Mouse (Mus musculus): ENCODE results near the gene C1rb. TPM values are rescaled to one million over a fixed set of nuclear protein-coding genes. Genes with fewer than 3 reads are reported as not detected.
A peak's percentile ranks its signal among the peaks of the same experiment; 100 is the strongest.
"Not testable (repeated sequence)": the region's sequence is repeated elsewhere in the genome, so short reads cannot be mapped to it uniquely, and the experiment has no call there.

C1rb gene
- polyA plus RNA-seq (2014; fragmentation: Nextera tagmentation; extraction: Ambion mirVana) = not detected in 2 replicates

DNA sequence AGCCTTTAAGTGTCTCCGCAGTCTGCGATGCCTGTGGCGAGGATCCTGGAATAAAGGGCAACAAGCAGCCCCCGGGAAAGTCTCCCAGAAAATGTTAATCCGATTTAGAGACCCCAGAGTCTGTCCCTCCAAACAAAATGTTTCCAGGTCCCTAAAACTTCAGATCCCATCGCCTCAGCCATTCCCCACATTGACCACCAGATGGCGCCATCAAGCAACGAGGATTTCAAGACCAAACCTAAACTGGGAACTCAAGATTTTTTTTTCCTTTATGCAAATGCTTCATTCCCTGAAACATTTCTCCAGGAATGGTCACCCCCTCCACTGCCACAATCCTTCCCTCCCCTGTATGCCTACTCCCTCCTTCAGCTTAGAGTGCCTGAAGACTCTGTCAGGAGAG is at the start of gene C1rb:
Gene C1rb, plus strand, starts transcription at position 269 of the 400 bp plus-strand sequence.
- 0 out of 2 replicates have a peak, but pooled peaks have one; percentile 40 for ATAC-seq (replicated peaks; ENCODE audit: low FRiP score, low TSS enrichment, low read depth)
- 5% methylated on average over 8 of the region's 8 CpGs for WGBS
- Histone ChIP-seq H3K9ac (ENCODE audit: low read length) (no peak within 1 kb of the TSS), H3K36me3 (ENCODE audit: control insufficient read depth, insufficient read depth, low read length) (no peaks in the 10 kb centered on the region), H3K4me2 (ENCODE audit: low read length) (no peak within 1 kb of the TSS), H3K27me3 (replicated peaks; ENCODE audit: control insufficient read depth, insufficient read depth, low read length) (no peaks in the 10 kb centered on the region), H3K4me3 (ENCODE audit: low read depth, low read length) (no peak within 1 kb of the TSS), H3K4me1 (replicated peaks; ENCODE audit: control insufficient read depth, insufficient read depth, low read length) (no peaks in the 10 kb centered on the region), H3K27ac (ENCODE audit: low read depth) (no peak within 1 kb of the TSS), H3K9me3 (ENCODE audit: control insufficient read depth, low read length) (no peaks in the 10 kb centered on the region)
- DNase-seq (ENCODE audit: low spot score) = peak; percentile 83

DNA sequence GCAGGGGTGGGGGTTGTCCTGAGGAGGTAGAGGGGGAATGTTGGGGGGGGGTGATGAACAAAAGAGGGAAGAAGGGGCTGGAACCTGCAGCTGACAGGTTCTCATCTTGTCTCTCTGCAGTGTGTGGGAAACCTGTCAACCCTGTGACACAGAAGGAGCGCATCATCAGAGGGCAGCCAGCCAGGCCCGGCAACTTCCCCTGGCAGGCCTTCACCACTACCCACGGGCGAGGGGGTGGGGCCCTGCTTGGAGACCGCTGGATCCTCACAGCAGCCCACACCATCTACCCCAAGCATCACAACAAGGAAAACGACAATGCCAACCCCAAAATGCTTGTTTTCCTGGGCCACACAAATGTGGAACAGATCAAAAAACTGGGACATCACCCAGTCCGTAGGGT is 48.0 kb upstream of the C1rb start:
- ATAC-seq (replicated peaks; ENCODE audit: low FRiP score, low TSS enrichment, low read depth); H3K9ac ChIP-seq (ENCODE audit: low read length); H3K9me3 ChIP-seq (ENCODE audit: control insufficient read depth, low read length); H3K4me2 ChIP-seq (ENCODE audit: low read length); H3K4me3 ChIP-seq (ENCODE audit: low read depth, low read length); H3K27ac ChIP-seq (ENCODE audit: low read depth); DNase-seq (ENCODE audit: low spot score); H3K27me3 ChIP-seq (replicated peaks; ENCODE audit: control insufficient read depth, insufficient read depth, low read length); H3K36me3 ChIP-seq (ENCODE audit: control insufficient read depth, insufficient read depth, low read length); H3K4me1 ChIP-seq (replicated peaks; ENCODE audit: control insufficient read depth, insufficient read depth, low read length): not testable (repeated sequence)
- 75% methylated on average over 7 of the region's 7 CpGs for WGBS

DNA sequence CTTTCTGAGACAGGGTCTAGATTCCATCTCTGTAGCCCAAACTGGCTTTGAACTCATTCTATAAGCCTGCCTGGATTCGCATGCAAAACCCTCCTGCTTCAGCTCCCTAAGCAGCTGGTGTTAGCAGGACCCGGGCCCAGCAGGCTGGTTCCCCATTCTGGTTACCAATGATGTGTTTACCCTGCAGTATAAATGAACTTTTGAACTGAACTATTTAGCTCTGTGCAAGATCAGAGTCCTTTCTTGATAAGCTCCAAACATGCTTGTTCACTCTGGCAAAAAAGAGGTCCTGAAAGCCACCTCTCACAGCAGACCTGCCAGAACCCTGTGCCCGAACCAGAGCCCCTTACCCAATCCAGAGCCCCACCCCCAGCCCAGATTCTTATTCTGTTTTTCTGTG is 42.2 kb upstream of the C1rb start:
- WGBS = 68% methylated on average over 3 of the region's 3 CpGs
- ATAC-seq (replicated peaks; ENCODE audit: low FRiP score, low TSS enrichment, low read depth) (no peak), DNase-seq (ENCODE audit: low spot score) (peak; percentile 50)
- H3K9me3 ChIP-seq (ENCODE audit: control insufficient read depth, low read length) = no peaks in the 10 kb centered on the region
- no peaks in the 10 kb centered on the region for H3K4me1 ChIP-seq (replicated peaks; ENCODE audit: control insufficient read depth, insufficient read depth, low read length)
- no peaks in the 10 kb centered on the region for H3K27me3 ChIP-seq (replicated peaks; ENCODE audit: control insufficient read depth, insufficient read depth, low read length)
- H3K9ac ChIP-seq (ENCODE audit: low read length) = no peak overlapping the region
- no peaks in the 10 kb centered on the region for H3K36me3 ChIP-seq (ENCODE audit: control insufficient read depth, insufficient read depth, low read length)
- no peak overlapping the region for H3K4me2 ChIP-seq (ENCODE audit: low read length)
- H3K27ac ChIP-seq (ENCODE audit: low read depth) = no peak overlapping the region
- H3K4me3 ChIP-seq (ENCODE audit: low read depth, low read length) = no peak overlapping the region

DNA sequence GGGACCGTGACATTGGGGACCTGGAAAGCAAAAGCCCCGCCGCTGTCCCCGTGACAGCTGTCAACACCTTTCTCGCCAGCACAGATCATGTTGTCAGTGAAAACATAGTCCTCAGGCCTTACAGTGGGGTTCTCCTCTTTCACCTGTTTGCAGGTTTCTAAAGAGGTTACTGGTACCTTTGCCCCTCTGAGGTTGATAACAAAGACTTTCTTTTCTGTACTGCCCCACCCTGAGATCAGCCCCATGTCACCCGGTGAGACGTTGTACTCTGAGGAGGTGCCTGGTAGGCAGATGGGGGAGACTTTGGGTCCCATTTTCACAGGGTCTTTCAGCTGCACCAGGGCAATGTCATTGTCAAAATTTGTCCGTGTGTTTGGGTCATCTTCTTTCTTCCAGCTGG is 39.0 kb upstream of the C1rb start:
- no peaks in the 10 kb centered on the region for H3K36me3 ChIP-seq (ENCODE audit: control insufficient read depth, insufficient read depth, low read length)
- H3K9ac ChIP-seq (ENCODE audit: low read length) = no peak overlapping the region
- DNase-seq (ENCODE audit: low spot score) (no peak), ATAC-seq (replicated peaks; ENCODE audit: low FRiP score, low TSS enrichment, low read depth) (no peak)
- no peaks in the 10 kb centered on the region for H3K9me3 ChIP-seq (ENCODE audit: control insufficient read depth, low read length)
- H3K27ac ChIP-seq (ENCODE audit: low read depth) = no peak overlapping the region
- 80% methylated on average over 8 of the region's 8 CpGs for WGBS
- no peaks in the 10 kb centered on the region for H3K27me3 ChIP-seq (replicated peaks; ENCODE audit: control insufficient read depth, insufficient read depth, low read length)
- no peak overlapping the region for H3K4me2 ChIP-seq (ENCODE audit: low read length)
- no peaks in the 10 kb centered on the region for H3K4me1 ChIP-seq (replicated peaks; ENCODE audit: control insufficient read depth, insufficient read depth, low read length)
- no peak overlapping the region for H3K4me3 ChIP-seq (ENCODE audit: low read depth, low read length)

DNA sequence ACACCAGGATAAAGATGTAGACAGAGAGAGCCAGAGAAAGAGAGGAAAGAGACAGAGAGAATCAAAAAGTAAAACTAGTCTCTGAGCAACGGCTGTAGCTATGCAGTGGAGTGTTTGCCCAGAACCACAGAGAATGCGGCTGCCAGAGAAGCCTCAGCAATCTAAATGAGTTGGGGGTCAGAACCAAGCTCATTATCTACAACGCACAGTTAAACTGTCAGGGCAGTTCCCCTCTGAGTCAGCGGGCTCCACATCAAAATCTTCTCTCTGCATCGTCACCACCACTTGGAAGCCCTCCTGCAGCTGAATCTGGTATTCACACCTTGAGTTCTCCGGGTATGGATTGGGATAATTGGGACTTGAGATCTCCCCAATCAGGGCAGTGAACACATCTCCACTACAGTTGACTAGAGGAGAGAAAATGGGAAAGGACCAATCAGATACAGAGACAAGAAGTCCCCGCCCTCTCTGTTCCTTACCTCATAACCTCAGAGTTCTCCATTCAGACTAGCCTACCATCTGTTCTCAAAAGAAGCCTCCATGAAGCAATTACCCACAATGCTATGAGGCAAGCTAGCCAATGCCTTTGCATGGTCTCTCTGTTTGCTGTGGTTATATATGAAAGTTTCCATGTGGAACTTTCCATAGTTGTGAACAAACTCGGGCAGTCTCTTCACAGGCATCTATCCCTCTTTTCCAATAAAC is 33.8 kb upstream of the C1rb start:
- not testable (repeated sequence) for ATAC-seq (replicated peaks; ENCODE audit: low FRiP score, low TSS enrichment, low read depth); H3K27me3 ChIP-seq (replicated peaks; ENCODE audit: control insufficient read depth, insufficient read depth, low read length); H3K4me2 ChIP-seq (ENCODE audit: low read length); H3K9ac ChIP-seq (ENCODE audit: low read length); H3K9me3 ChIP-seq (ENCODE audit: control insufficient read depth, low read length); H3K27ac ChIP-seq (ENCODE audit: low read depth); DNase-seq (ENCODE audit: low spot score); H3K4me3 ChIP-seq (ENCODE audit: low read depth, low read length); H3K4me1 ChIP-seq (replicated peaks; ENCODE audit: control insufficient read depth, insufficient read depth, low read length); H3K36me3 ChIP-seq (ENCODE audit: control insufficient read depth, insufficient read depth, low read length)
- 78% methylated on average over 8 of the region's 8 CpGs for WGBS

DNA sequence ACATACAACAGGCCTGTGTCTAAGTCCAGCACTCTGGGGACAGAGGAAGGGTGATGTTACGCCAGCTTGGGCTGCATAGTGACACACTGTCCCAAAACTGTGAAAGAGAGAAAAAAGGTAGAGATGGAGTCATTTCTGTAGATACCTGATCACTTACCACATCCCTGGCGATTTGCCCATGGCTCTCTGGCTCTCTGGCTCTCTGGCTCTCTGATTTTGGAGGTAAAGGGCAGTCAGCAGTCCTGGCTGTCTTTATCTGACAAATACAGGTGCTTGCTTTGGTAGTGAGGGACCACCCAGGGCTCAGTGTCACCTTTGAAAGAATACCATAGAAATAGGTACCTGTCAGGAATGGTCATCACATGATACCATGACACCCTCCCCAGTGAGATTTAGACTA is 28.9 kb upstream of the C1rb start:
- H3K36me3 ChIP-seq (ENCODE audit: control insufficient read depth, insufficient read depth, low read length); DNase-seq (ENCODE audit: low spot score); H3K4me1 ChIP-seq (replicated peaks; ENCODE audit: control insufficient read depth, insufficient read depth, low read length); H3K27me3 ChIP-seq (replicated peaks; ENCODE audit: control insufficient read depth, insufficient read depth, low read length); H3K4me2 ChIP-seq (ENCODE audit: low read length); H3K4me3 ChIP-seq (ENCODE audit: low read depth, low read length); H3K9ac ChIP-seq (ENCODE audit: low read length); H3K27ac ChIP-seq (ENCODE audit: low read depth); H3K9me3 ChIP-seq (ENCODE audit: control insufficient read depth, low read length); ATAC-seq (replicated peaks; ENCODE audit: low FRiP score, low TSS enrichment, low read depth): not testable (repeated sequence)
- WGBS = 81% methylated on average over 2 of the region's 2 CpGs

DNA sequence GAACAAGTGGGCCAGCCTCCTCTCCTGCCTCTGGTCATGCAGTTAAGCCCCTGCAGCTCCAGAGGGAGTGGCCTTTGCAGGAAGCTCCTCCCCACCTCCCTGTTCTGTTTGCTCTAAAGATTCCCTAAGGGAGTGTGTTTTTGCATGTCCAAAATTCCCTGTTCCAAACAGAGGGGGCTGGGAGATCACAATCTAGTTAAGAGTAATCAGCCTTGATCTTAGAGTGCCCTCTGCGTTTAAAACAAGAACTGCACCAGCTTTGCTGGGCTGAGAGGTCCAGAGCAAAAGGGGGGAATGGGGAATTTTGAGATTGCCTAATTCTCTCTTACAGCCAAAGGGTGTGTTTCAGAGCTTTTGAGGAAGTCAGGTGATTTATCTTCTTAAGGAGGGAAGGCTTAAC is 27.8 kb upstream of the C1rb start, which contains the start of gene C1s1:
Gene C1s1, minus strand, starts transcription at position 76 of the 400 bp plus-strand sequence.
- H3K27ac ChIP-seq (ENCODE audit: low read depth); ATAC-seq (replicated peaks; ENCODE audit: low FRiP score, low TSS enrichment, low read depth); H3K9ac ChIP-seq (ENCODE audit: low read length); H3K27me3 ChIP-seq (replicated peaks; ENCODE audit: control insufficient read depth, insufficient read depth, low read length); H3K9me3 ChIP-seq (ENCODE audit: control insufficient read depth, low read length); DNase-seq (ENCODE audit: low spot score); H3K4me3 ChIP-seq (ENCODE audit: low read depth, low read length); H3K4me2 ChIP-seq (ENCODE audit: low read length); H3K36me3 ChIP-seq (ENCODE audit: control insufficient read depth, insufficient read depth, low read length); H3K4me1 ChIP-seq (replicated peaks; ENCODE audit: control insufficient read depth, insufficient read depth, low read length): not testable (repeated sequence)
- 5% methylated on average over 1 of the region's 1 CpGs for WGBS

DNA sequence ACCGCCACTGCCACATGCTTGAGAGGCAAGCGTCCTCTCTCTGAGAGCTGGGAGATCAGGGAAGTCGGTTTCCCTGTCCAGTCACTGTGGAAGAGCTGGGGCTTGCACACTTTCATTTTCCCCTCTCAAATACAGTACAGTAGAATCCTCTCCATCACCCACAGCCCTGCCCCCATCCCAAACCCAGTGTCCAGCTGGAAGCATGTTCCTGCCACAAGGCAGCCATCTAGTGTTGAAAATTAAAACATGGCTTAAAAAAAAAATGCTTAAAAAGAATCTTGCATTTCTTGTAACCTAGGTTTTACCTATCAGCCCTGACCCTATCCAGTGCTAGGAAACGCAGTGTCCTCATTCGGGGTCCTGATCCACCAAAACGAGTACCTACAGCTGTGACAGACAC is 25.6 kb upstream of the C1rb start:
- no peaks in the 10 kb centered on the region for H3K9me3 ChIP-seq (ENCODE audit: control insufficient read depth, low read length)
- 76% methylated on average over 5 of the region's 6 CpGs for WGBS
- DNase-seq (ENCODE audit: low spot score) (no peak), ATAC-seq (replicated peaks; ENCODE audit: low FRiP score, low TSS enrichment, low read depth) (no peak)
- H3K4me3 ChIP-seq (ENCODE audit: low read depth, low read length) = no peak overlapping the region
- H3K4me2 ChIP-seq (ENCODE audit: low read length) = no peak overlapping the region
- H3K27me3 ChIP-seq (replicated peaks; ENCODE audit: control insufficient read depth, insufficient read depth, low read length) = no peaks in the 10 kb centered on the region
- H3K36me3 ChIP-seq (ENCODE audit: control insufficient read depth, insufficient read depth, low read length) = no peaks in the 10 kb centered on the region
- no peak overlapping the region for H3K9ac ChIP-seq (ENCODE audit: low read length)
- H3K27ac ChIP-seq (ENCODE audit: low read depth) = no peak overlapping the region
- H3K4me1 ChIP-seq (replicated peaks; ENCODE audit: control insufficient read depth, insufficient read depth, low read length) = no peaks in the 10 kb centered on the region

DNA sequence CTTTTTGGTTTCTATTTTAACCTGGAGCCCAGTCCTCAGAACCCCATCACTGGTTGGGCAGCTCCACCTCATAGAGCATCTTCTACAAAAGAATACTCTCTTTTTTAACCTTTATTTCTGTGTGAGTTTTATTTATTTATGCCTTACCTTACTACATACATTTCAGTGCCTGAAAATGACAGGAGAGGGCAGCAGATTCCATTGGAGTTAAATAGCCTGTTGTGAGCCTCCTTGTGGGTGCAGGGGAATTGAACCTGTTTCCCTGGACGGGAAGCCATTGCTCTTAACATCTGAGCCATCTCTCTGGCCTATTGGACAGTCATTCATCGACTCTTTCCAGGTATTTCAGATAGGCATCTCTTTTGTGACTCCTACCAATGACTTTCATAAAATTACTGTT is 24.7 kb upstream of the C1rb start:
- no peak overlapping the region for H3K4me3 ChIP-seq (ENCODE audit: low read depth, low read length)
- H3K4me1 ChIP-seq (replicated peaks; ENCODE audit: control insufficient read depth, insufficient read depth, low read length) = no peaks in the 10 kb centered on the region
- no peak overlapping the region for H3K27ac ChIP-seq (ENCODE audit: low read depth)
- H3K27me3 ChIP-seq (replicated peaks; ENCODE audit: control insufficient read depth, insufficient read depth, low read length) = no peaks in the 10 kb centered on the region
- 80% methylated on average over 2 of the region's 2 CpGs for WGBS
- H3K9ac ChIP-seq (ENCODE audit: low read length) = no peak overlapping the region
- ATAC-seq (replicated peaks; ENCODE audit: low FRiP score, low TSS enrichment, low read depth) (no peak), DNase-seq (ENCODE audit: low spot score) (no peak)
- no peak overlapping the region for H3K4me2 ChIP-seq (ENCODE audit: low read length)
- H3K9me3 ChIP-seq (ENCODE audit: control insufficient read depth, low read length) = no peaks in the 10 kb centered on the region
- H3K36me3 ChIP-seq (ENCODE audit: control insufficient read depth, insufficient read depth, low read length) = no peaks in the 10 kb centered on the region

All from intestine, embryonic 14.5 days (tissue).